Mouse (Mus musculus): Measurements from ENCODE around the gene Des. TPM values are rescaled to one million over a fixed set of nuclear protein-coding genes. Genes with fewer than 3 reads are reported as not detected.

Gene Des
- total and polyA plus RNA-seq, 2 experiments: 2.4 to 4.0 TPM

- peak; percentile 38 for DNase-seq (ENCODE audit: extremely low read depth, low read depth, low spot score)
- WGBS: 54% methylated on average over 7 of the region's 7 CpGs
- H3K9ac ChIP-seq (ENCODE audit: low read depth, low read length): no peak overlapping the region
- no peak for TF ChIP-seq CTCF (IDR thresholded peaks at IDR 0.05; ENCODE audit: low read depth, low read length)
- no peak for TF ChIP-seq POLR2A (IDR thresholded peaks at IDR 0.05; ENCODE audit: extremely low read depth, insufficient read depth, low read length)
- H3K36me3 ChIP-seq (ENCODE audit: control insufficient read depth, insufficient read depth, low read length): no peaks in the 10 kb centered on the region
- H3K27ac ChIP-seq (replicated peaks; ENCODE audit: insufficient read depth, low read depth, low read length): no peak overlapping the region
- no peaks in the 10 kb centered on the region for H3K4me1 ChIP-seq (ENCODE audit: control insufficient read depth, insufficient read depth, low read length)
- H3K79me2 ChIP-seq (ENCODE audit: control insufficient read depth, insufficient read depth, low read length): no peaks in the 10 kb centered on the region
- H3K4me3 ChIP-seq (ENCODE audit: insufficient read depth, low read depth, low read length): no peak overlapping the region
- H3K27me3 ChIP-seq (ENCODE audit: control insufficient read depth, insufficient read depth, low read length): peaks cover 15% of the 10 kb centered on the region
Measured at GRCm38 (mm10) chr1:75357261-75357660, 2.9 kb upstream of the Des start.

DNA sequence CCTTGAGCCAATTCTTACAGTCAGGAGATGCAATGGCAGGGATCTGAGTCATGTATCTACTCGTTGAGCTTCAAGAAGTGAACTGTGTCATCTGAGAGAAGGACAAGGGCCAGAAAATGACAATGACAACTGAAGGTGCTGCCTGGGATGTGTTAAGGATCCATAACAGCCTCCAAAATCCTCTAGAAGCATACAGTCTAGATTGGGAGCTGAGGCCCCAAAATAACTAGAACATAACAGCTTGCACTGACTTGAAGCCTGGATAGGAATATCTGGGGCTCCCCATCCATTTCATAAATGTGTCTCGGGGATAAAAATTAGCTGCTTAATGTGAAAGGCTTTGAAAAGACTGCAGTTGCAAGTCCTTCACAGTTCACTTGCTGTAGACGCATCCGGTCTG lies 2.1 kb upstream of the Des start:
- no peaks in the 10 kb centered on the region for H3K36me3 ChIP-seq (ENCODE audit: control insufficient read depth, insufficient read depth, low read length)
- H3K4me1 ChIP-seq (ENCODE audit: control insufficient read depth, insufficient read depth, low read length): no peaks in the 10 kb centered on the region
- H3K27me3 ChIP-seq (ENCODE audit: control insufficient read depth, insufficient read depth, low read length): peaks cover 15% of the 10 kb centered on the region
- H3K27ac ChIP-seq (replicated peaks; ENCODE audit: insufficient read depth, low read depth, low read length): no peak overlapping the region
- WGBS: 90% methylated on average over 4 of the region's 4 CpGs
- H3K79me2 ChIP-seq (ENCODE audit: control insufficient read depth, insufficient read depth, low read length): no peaks in the 10 kb centered on the region
- no peak overlapping the region for H3K4me3 ChIP-seq (ENCODE audit: insufficient read depth, low read depth, low read length)
- H3K9ac ChIP-seq (ENCODE audit: low read depth, low read length): no peak overlapping the region
- TF ChIP-seq POLR2A (IDR thresholded peaks at IDR 0.05; ENCODE audit: extremely low read depth, insufficient read depth, low read length) (no peak), CTCF (IDR thresholded peaks at IDR 0.05; ENCODE audit: low read depth, low read length) (no peak)
- no peak for DNase-seq (ENCODE audit: extremely low read depth, low read depth, low spot score)

GRCm38 (mm10) chr1:75359346-75359745 lies 783 bp upstream of the Des start:
- no peak for TF ChIP-seq CTCF (IDR thresholded peaks at IDR 0.05; ENCODE audit: low read depth, low read length)
- no peak for TF ChIP-seq POLR2A (IDR thresholded peaks at IDR 0.05; ENCODE audit: extremely low read depth, insufficient read depth, low read length)
- Histone ChIP-seq H3K79me2 (ENCODE audit: control insufficient read depth, insufficient read depth, low read length) (no peaks in the 10 kb centered on the region), H3K4me3 (ENCODE audit: insufficient read depth, low read depth, low read length) (no peak overlapping the region), H3K27ac (replicated peaks; ENCODE audit: insufficient read depth, low read depth, low read length) (no peak overlapping the region), H3K36me3 (ENCODE audit: control insufficient read depth, insufficient read depth, low read length) (no peaks in the 10 kb centered on the region), H3K27me3 (ENCODE audit: control insufficient read depth, insufficient read depth, low read length) (peaks cover 15% of the 10 kb centered on the region), H3K9ac (ENCODE audit: low read depth, low read length) (no peak overlapping the region), H3K4me1 (ENCODE audit: control insufficient read depth, insufficient read depth, low read length) (no peaks in the 10 kb centered on the region)
- WGBS: 89% methylated on average over 13 of the region's 13 CpGs
- DNase-seq (ENCODE audit: extremely low read depth, low read depth, low spot score): no peak

GRCm38 (mm10) chr1:75361123-75361522 lies 994 bp downstream of the Des start:
- Histone ChIP-seq H3K79me2 (ENCODE audit: control insufficient read depth, insufficient read depth, low read length) (no peaks in the 10 kb centered on the region), H3K9ac (ENCODE audit: low read depth, low read length) (no peak overlapping the region), H3K27me3 (ENCODE audit: control insufficient read depth, insufficient read depth, low read length) (peaks cover 15% of the 10 kb centered on the region), H3K36me3 (ENCODE audit: control insufficient read depth, insufficient read depth, low read length) (no peaks in the 10 kb centered on the region), H3K4me1 (ENCODE audit: control insufficient read depth, insufficient read depth, low read length) (no peaks in the 10 kb centered on the region), H3K4me3 (ENCODE audit: insufficient read depth, low read depth, low read length) (peak overlapping the region; percentile 64; the same call in 1 of the 2 replicates), H3K27ac (replicated peaks; ENCODE audit: insufficient read depth, low read depth, low read length) (no peak overlapping the region)
- no peak for DNase-seq (ENCODE audit: extremely low read depth, low read depth, low spot score)
- TF ChIP-seq POLR2A (IDR thresholded peaks at IDR 0.05; ENCODE audit: extremely low read depth, insufficient read depth, low read length) (no peak), CTCF (IDR thresholded peaks at IDR 0.05; ENCODE audit: low read depth, low read length) (no peak)
- 72% methylated on average over 4 of the region's 4 CpGs for WGBS

- no peaks in the 10 kb centered on the region for H3K4me1 ChIP-seq (ENCODE audit: control insufficient read depth, insufficient read depth, low read length)
- peaks cover 15% of the 10 kb centered on the region for H3K27me3 ChIP-seq (ENCODE audit: control insufficient read depth, insufficient read depth, low read length)
- H3K27ac ChIP-seq (replicated peaks; ENCODE audit: insufficient read depth, low read depth, low read length): no peak overlapping the region
- H3K79me2 ChIP-seq (ENCODE audit: control insufficient read depth, insufficient read depth, low read length): no peaks in the 10 kb centered on the region
- H3K9ac ChIP-seq (ENCODE audit: low read depth, low read length): no peak overlapping the region
- DNase-seq (ENCODE audit: extremely low read depth, low read depth, low spot score): peak; percentile 14
- H3K4me3 ChIP-seq (ENCODE audit: insufficient read depth, low read depth, low read length): no peak overlapping the region
- TF ChIP-seq POLR2A (IDR thresholded peaks at IDR 0.05; ENCODE audit: extremely low read depth, insufficient read depth, low read length) (no peak), CTCF (IDR thresholded peaks at IDR 0.05; ENCODE audit: low read depth, low read length) (no peak)
- 24% methylated on average over 4 of the region's 4 CpGs for WGBS
- no peaks in the 10 kb centered on the region for H3K36me3 ChIP-seq (ENCODE audit: control insufficient read depth, insufficient read depth, low read length)
Measured at GRCm38 (mm10) chr1:75361750-75362149, 1.6 kb downstream of the Des start.

DNA sequence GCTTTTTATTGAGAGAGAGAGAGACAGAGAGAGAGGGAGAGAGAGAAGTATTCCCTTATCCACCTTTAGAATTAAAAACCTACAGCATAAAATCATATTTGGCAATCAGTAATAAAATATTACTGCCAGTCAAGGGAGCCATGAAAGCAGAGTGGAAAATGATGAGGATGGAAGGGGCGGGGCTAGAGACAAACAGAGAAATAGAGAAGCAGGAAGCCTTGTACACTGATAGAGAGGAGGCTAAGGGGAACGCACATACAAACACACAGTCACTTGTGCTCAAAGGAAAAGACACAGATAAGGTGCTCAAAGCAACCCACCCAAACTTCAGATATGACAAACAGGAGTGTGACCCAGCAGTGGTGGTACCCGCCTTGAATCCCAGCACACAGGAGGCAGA lies 3.7 kb downstream of the Des start:
- Histone ChIP-seq H3K27ac (replicated peaks; ENCODE audit: insufficient read depth, low read depth, low read length) (no peak overlapping the region), H3K27me3 (ENCODE audit: control insufficient read depth, insufficient read depth, low read length) (peaks cover 15% of the 10 kb centered on the region), H3K4me3 (ENCODE audit: insufficient read depth, low read depth, low read length) (no peak overlapping the region), H3K4me1 (ENCODE audit: control insufficient read depth, insufficient read depth, low read length) (no peaks in the 10 kb centered on the region), H3K36me3 (ENCODE audit: control insufficient read depth, insufficient read depth, low read length) (no peaks in the 10 kb centered on the region), H3K9ac (ENCODE audit: low read depth, low read length) (no peak overlapping the region), H3K79me2 (ENCODE audit: control insufficient read depth, insufficient read depth, low read length) (no peaks in the 10 kb centered on the region)
- TF ChIP-seq POLR2A (IDR thresholded peaks at IDR 0.05; ENCODE audit: extremely low read depth, insufficient read depth, low read length) (no peak), CTCF (IDR thresholded peaks at IDR 0.05; ENCODE audit: low read depth, low read length) (no peak)
- no peak for DNase-seq (ENCODE audit: extremely low read depth, low read depth, low spot score)
- WGBS: 80% methylated on average over 3 of the region's 3 CpGs

All from liver, adult 2 months (tissue).